In the genomic region with DNA sequence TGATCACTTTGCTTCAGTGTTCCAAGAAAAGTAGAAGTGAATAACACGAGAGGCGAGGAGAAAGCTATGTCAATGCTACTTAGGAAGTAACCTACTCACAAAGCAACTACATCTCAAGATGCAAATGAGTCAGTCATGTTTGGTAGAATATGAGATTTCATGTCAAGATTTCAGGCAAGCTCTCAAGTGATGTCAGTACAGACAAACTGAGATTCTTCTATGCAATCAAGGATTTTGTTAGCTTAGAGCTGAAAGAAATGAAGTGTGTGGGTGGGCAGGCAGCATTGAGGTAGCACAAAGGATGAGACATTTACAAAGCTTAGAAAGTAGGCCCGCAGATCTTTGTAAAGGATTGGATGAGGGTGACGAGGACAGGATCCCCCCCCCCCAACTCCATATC, we compare ENCODE assay signal across 28 mouse cellular contexts.
"Had no signal": no experiment of that assay in that cellular context is flagged by ENCODE, and none has a peak within 500 bp of the region (broad histone marks: within the 10 kb centered on the region; RNA-seq: fewer than 3 reads in every experiment).

No protein-coding gene starts in this region.

- H3K4me1 ChIP-seq: heart, embryonic 13.5 days; heart, embryonic 15.5 days; hindbrain, embryonic 13.5 days; hindbrain, embryonic 15.5 days; kidney, embryonic 15.5 days; limb, embryonic 13.5 days; limb, embryonic 15.5 days; liver, embryonic 12.5 days had no signal

- H3K36me3 ChIP-seq: heart, embryonic 13.5 days; heart, embryonic 15.5 days; hindbrain, embryonic 13.5 days; hindbrain, embryonic 15.5 days; kidney, embryonic 15.5 days; limb, embryonic 13.5 days; limb, embryonic 15.5 days; liver, embryonic 12.5 days had no signal

- H3K27ac ChIP-seq: heart, adult 2 months; heart, embryonic 13.5 days; heart, embryonic 15.5 days; hindbrain, embryonic 13.5 days; hindbrain, embryonic 15.5 days; hindbrain, postnatal 0 days; kidney, embryonic 15.5 days; kidney, postnatal 0 days; left cerebral cortex, adult 2 months; limb, embryonic 13.5 days; limb, embryonic 15.5 days; liver, embryonic 12.5 days; liver, embryonic 14.5 days had no signal

- H3K27me3 ChIP-seq: heart, embryonic 13.5 days; heart, embryonic 15.5 days; hindbrain, embryonic 13.5 days; hindbrain, embryonic 15.5 days; kidney, embryonic 15.5 days; limb, embryonic 13.5 days; limb, embryonic 15.5 days; liver, embryonic 12.5 days had no signal

- ATAC-seq: hindbrain, postnatal 0 days; intestine, embryonic 16.5 days; liver, embryonic 12.5 days had no signal

- H3K9me3 ChIP-seq: heart, embryonic 13.5 days; heart, embryonic 15.5 days; hindbrain, embryonic 13.5 days; hindbrain, embryonic 15.5 days; kidney, embryonic 15.5 days; limb, embryonic 13.5 days; limb, embryonic 15.5 days; liver, embryonic 12.5 days had no signal

- H3K9ac ChIP-seq: heart, embryonic 13.5 days; heart, embryonic 15.5 days; hindbrain, embryonic 13.5 days; hindbrain, embryonic 15.5 days; kidney, embryonic 15.5 days; limb, embryonic 13.5 days; limb, embryonic 15.5 days; liver, embryonic 12.5 days; liver, embryonic 14.5 days had no signal

- DNase-seq: gastrocnemius, postnatal 14 days; gastrocnemius, postnatal 36 days; heart, adult 11 months; heart, adult 2 months; heart, postnatal 14 days; heart, postnatal 36 days; kidney, adult 11 months; kidney, adult 2 months; kidney, adult 9 months; kidney, postnatal 14 days; kidney, postnatal 36 days; layer of hippocampus, adult 9-11 months; layer of hippocampus, postnatal 36 days; left cerebral cortex, postnatal 4 days had no signal

- H3K4me2 ChIP-seq: heart, embryonic 11.5 days; heart, embryonic 13.5 days; heart, embryonic 15.5 days; hindbrain, embryonic 13.5 days; hindbrain, embryonic 15.5 days; kidney, embryonic 15.5 days; limb, embryonic 13.5 days; limb, embryonic 15.5 days; liver, embryonic 12.5 days had no signal

- H3K4me3 ChIP-seq: heart, adult 2 months; heart, embryonic 13.5 days; heart, embryonic 15.5 days; hindbrain, embryonic 13.5 days; hindbrain, embryonic 15.5 days; kidney, embryonic 15.5 days; left cerebral cortex, adult 2 months; limb, embryonic 13.5 days; limb, embryonic 15.5 days; liver, embryonic 12.5 days had no signal
